Mouse (Mus musculus): ENCODE data around the gene Ahctf1. TPM values are rescaled to one million over a fixed set of nuclear protein-coding genes. Genes with fewer than 3 reads are reported as not detected.

Ahctf1 gene
- polyA plus RNA-seq (2014; fragmentation: Nextera tagmentation; extraction: Ambion mirVana) = 33.1 and 35.1 TPM in 2 replicates

- Histone ChIP-seq H3K27me3 (replicated peaks; ENCODE audit: control insufficient read depth, insufficient read depth, low read length) (no peaks in the 10 kb centered on the region), H3K4me2 (ENCODE audit: low read length) (peak within 1 kb of the TSS; percentile 89), H3K9ac (ENCODE audit: low read length) (peak within 1 kb of the TSS; percentile 94), H3K4me3 (ENCODE audit: low read depth, low read length) (peak within 1 kb of the TSS; percentile 81), H3K27ac (ENCODE audit: low read depth) (peak within 1 kb of the TSS; percentile 99), H3K36me3 (ENCODE audit: control insufficient read depth, insufficient read depth, low read length) (peaks cover 6% of the 10 kb centered on the region), H3K4me1 (replicated peaks; ENCODE audit: control insufficient read depth, insufficient read depth, low read length) (peaks cover 13% of the 10 kb centered on the region), H3K9me3 (ENCODE audit: control insufficient read depth, low read length) (no peaks in the 10 kb centered on the region)
- under 1% methylated on average over 56 of the region's 56 CpGs for WGBS
- ATAC-seq (replicated peaks; ENCODE audit: low FRiP score, low TSS enrichment, low read depth) (peak; percentile 97), DNase-seq (ENCODE audit: low spot score) (peak; percentile 98)
Observed at GRCm38 (mm10) chr1:179803513-179804139, at the start of gene Ahctf1. Ahctf1 (minus strand) TSS chr1:179803680.

- ATAC-seq (replicated peaks; ENCODE audit: low FRiP score, low TSS enrichment, low read depth) = peak; percentile 66
- Histone ChIP-seq H3K27me3 (replicated peaks; ENCODE audit: control insufficient read depth, insufficient read depth, low read length) (no peaks in the 10 kb centered on the region), H3K4me2 (ENCODE audit: low read length) (peak overlapping the region; percentile 76), H3K9me3 (ENCODE audit: control insufficient read depth, low read length) (no peaks in the 10 kb centered on the region), H3K4me1 (replicated peaks; ENCODE audit: control insufficient read depth, insufficient read depth, low read length) (no peaks in the 10 kb centered on the region; the same call in 1 of the 2 replicates), H3K9ac (ENCODE audit: low read length) (peak overlapping the region; percentile 58), H3K4me3 (ENCODE audit: low read depth, low read length) (peak overlapping the region; percentile 41), H3K36me3 (ENCODE audit: control insufficient read depth, insufficient read depth, low read length) (no peaks in the 10 kb centered on the region), H3K27ac (ENCODE audit: low read depth) (peak overlapping the region; percentile 40; the same call in 1 of the 2 replicates)
- DNase-seq (ENCODE audit: low spot score) = peak; percentile 99
- 3% methylated on average over 20 of the region's 20 CpGs for WGBS
Observed at GRCm38 (mm10) chr1:179847759-179848389, 44.4 kb upstream of the Ahctf1 start.

- Histone ChIP-seq H3K4me3 (ENCODE audit: low read depth, low read length) (no peak overlapping the region), H3K9ac (ENCODE audit: low read length) (no peak overlapping the region), H3K4me1 (replicated peaks; ENCODE audit: control insufficient read depth, insufficient read depth, low read length) (no peaks in the 10 kb centered on the region; the same call in 1 of the 2 replicates), H3K4me2 (ENCODE audit: low read length) (peak overlapping the region; percentile 76; the same call in 1 of the 2 replicates), H3K27me3 (replicated peaks; ENCODE audit: control insufficient read depth, insufficient read depth, low read length) (no peaks in the 10 kb centered on the region), H3K9me3 (ENCODE audit: control insufficient read depth, low read length) (no peaks in the 10 kb centered on the region), H3K36me3 (ENCODE audit: control insufficient read depth, insufficient read depth, low read length) (no peaks in the 10 kb centered on the region), H3K27ac (ENCODE audit: low read depth) (no peak overlapping the region)
- ATAC-seq (replicated peaks; ENCODE audit: low FRiP score, low TSS enrichment, low read depth) (no peak), DNase-seq (ENCODE audit: low spot score) (no peak)
- 43% methylated on average over 7 of the region's 7 CpGs for WGBS
Observed at GRCm38 (mm10) chr1:179847173-179847572, 43.7 kb upstream of the Ahctf1 start.

GRCm38 (mm10) chr1:179845832-179846499 lies 42.5 kb upstream of the Ahctf1 start:
- WGBS = 87% methylated on average over 16 of the region's 16 CpGs
- DNase-seq (ENCODE audit: low spot score) (no peak), ATAC-seq (replicated peaks; ENCODE audit: low FRiP score, low TSS enrichment, low read depth) (no peak)
- no peak overlapping the region for H3K4me2 ChIP-seq (ENCODE audit: low read length)
- no peaks in the 10 kb centered on the region; the same call in 1 of the 2 replicates for H3K4me1 ChIP-seq (replicated peaks; ENCODE audit: control insufficient read depth, insufficient read depth, low read length)
- no peak overlapping the region for H3K9ac ChIP-seq (ENCODE audit: low read length)
- no peaks in the 10 kb centered on the region for H3K36me3 ChIP-seq (ENCODE audit: control insufficient read depth, insufficient read depth, low read length)
- H3K27me3 ChIP-seq (replicated peaks; ENCODE audit: control insufficient read depth, insufficient read depth, low read length) = no peaks in the 10 kb centered on the region
- H3K9me3 ChIP-seq (ENCODE audit: control insufficient read depth, low read length) = no peaks in the 10 kb centered on the region
- H3K27ac ChIP-seq (ENCODE audit: low read depth) = no peak overlapping the region
- no peak overlapping the region for H3K4me3 ChIP-seq (ENCODE audit: low read depth, low read length)

DNA sequence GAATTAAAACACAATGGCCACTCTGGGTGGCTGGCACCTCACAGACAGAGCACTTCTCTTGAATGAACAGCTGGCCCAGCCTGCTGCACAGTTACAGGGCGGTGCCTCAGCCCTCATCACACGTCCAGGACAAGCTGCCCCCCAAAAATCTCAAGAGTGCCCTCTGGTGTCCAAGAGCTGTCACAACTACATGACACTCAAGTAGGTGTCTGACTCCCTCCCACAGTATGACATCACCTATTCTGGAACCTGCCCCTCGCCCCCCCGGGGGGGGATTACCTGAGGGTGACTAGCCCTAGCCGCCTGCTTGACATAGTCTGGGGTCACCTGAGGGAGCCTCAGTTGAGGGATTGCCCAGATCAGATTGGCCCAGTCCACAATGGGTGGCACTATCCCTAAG lies 41.4 kb upstream of the Ahctf1 start:
- Histone ChIP-seq H3K4me1 (replicated peaks; ENCODE audit: control insufficient read depth, insufficient read depth, low read length) (no peaks in the 10 kb centered on the region; the same call in 1 of the 2 replicates), H3K9ac (ENCODE audit: low read length) (no peak overlapping the region), H3K9me3 (ENCODE audit: control insufficient read depth, low read length) (no peaks in the 10 kb centered on the region), H3K36me3 (ENCODE audit: control insufficient read depth, insufficient read depth, low read length) (no peaks in the 10 kb centered on the region), H3K4me3 (ENCODE audit: low read depth, low read length) (no peak overlapping the region), H3K27ac (ENCODE audit: low read depth) (no peak overlapping the region), H3K27me3 (replicated peaks; ENCODE audit: control insufficient read depth, insufficient read depth, low read length) (no peaks in the 10 kb centered on the region), H3K4me2 (ENCODE audit: low read length) (no peak overlapping the region)
- DNase-seq (ENCODE audit: low spot score) (peak; percentile 60), ATAC-seq (replicated peaks; ENCODE audit: low FRiP score, low TSS enrichment, low read depth) (peak; percentile 48; the same call in 1 of the 2 replicates)
- 21% methylated on average over 5 of the region's 5 CpGs for WGBS

DNA sequence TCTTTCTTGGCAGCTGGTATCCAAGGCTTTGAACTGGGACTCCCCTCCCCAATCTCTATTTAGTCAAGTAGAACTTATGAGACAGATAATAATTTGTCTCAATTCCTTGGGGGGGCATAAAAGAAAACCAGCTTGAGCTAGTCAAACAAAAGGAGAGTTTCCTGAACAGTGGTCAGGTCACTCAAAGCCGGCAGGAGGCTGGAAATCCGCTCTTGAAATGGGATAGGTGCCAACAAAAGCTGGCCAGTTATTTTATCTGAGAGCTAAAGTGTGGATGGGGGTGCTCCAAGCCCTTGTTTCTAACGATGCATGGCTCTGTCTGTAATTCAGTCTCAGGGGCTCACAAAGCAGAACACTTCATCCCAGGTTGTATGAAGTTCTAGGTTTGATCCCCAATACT lies 40.5 kb upstream of the Ahctf1 start:
- H3K27ac ChIP-seq (ENCODE audit: low read depth) = no peak overlapping the region
- WGBS = 51% methylated on average over 3 of the region's 3 CpGs
- no peak for DNase-seq (ENCODE audit: low spot score)
- H3K4me3 ChIP-seq (ENCODE audit: low read depth, low read length) = no peak overlapping the region
- no peaks in the 10 kb centered on the region for H3K9me3 ChIP-seq (ENCODE audit: control insufficient read depth, low read length)
- H3K9ac ChIP-seq (ENCODE audit: low read length) = no peak overlapping the region
- H3K27me3 ChIP-seq (replicated peaks; ENCODE audit: control insufficient read depth, insufficient read depth, low read length) = no peaks in the 10 kb centered on the region
- no peaks in the 10 kb centered on the region; the same call in 1 of the 2 replicates for H3K4me1 ChIP-seq (replicated peaks; ENCODE audit: control insufficient read depth, insufficient read depth, low read length)
- no peak overlapping the region for H3K4me2 ChIP-seq (ENCODE audit: low read length)
- H3K36me3 ChIP-seq (ENCODE audit: control insufficient read depth, insufficient read depth, low read length) = no peaks in the 10 kb centered on the region
- ATAC-seq (replicated peaks; ENCODE audit: low FRiP score, low TSS enrichment, low read depth) = no peak

- WGBS = 84% methylated on average over 7 of the region's 7 CpGs
- Histone ChIP-seq H3K4me3 (ENCODE audit: low read depth, low read length) (no peak overlapping the region), H3K9ac (ENCODE audit: low read length) (no peak overlapping the region), H3K9me3 (ENCODE audit: control insufficient read depth, low read length) (no peaks in the 10 kb centered on the region), H3K4me2 (ENCODE audit: low read length) (no peak overlapping the region), H3K27ac (ENCODE audit: low read depth) (no peak overlapping the region), H3K36me3 (ENCODE audit: control insufficient read depth, insufficient read depth, low read length) (no peaks in the 10 kb centered on the region), H3K27me3 (replicated peaks; ENCODE audit: control insufficient read depth, insufficient read depth, low read length) (no peaks in the 10 kb centered on the region), H3K4me1 (replicated peaks; ENCODE audit: control insufficient read depth, insufficient read depth, low read length) (no peaks in the 10 kb centered on the region; the same call in 1 of the 2 replicates)
- no peak for ATAC-seq (replicated peaks; ENCODE audit: low FRiP score, low TSS enrichment, low read depth)
- no peak for DNase-seq (ENCODE audit: low spot score)
Observed at GRCm38 (mm10) chr1:179842568-179842967, 39.1 kb upstream of the Ahctf1 start.

- H3K27me3 ChIP-seq (replicated peaks; ENCODE audit: control insufficient read depth, insufficient read depth, low read length) = no peaks in the 10 kb centered on the region
- WGBS = 86% methylated on average over 7 of the region's 7 CpGs
- no peaks in the 10 kb centered on the region for H3K36me3 ChIP-seq (ENCODE audit: control insufficient read depth, insufficient read depth, low read length)
- H3K4me1 ChIP-seq (replicated peaks; ENCODE audit: control insufficient read depth, insufficient read depth, low read length) = no peaks in the 10 kb centered on the region
- H3K4me2 ChIP-seq (ENCODE audit: low read length) = no peak overlapping the region
- H3K27ac ChIP-seq (ENCODE audit: low read depth) = no peak overlapping the region
- H3K4me3 ChIP-seq (ENCODE audit: low read depth, low read length) = no peak overlapping the region
- H3K9ac ChIP-seq (ENCODE audit: low read length) = no peak overlapping the region
- no peak for DNase-seq (ENCODE audit: low spot score)
- ATAC-seq (replicated peaks; ENCODE audit: low FRiP score, low TSS enrichment, low read depth) = no peak
- peaks cover 4% of the 10 kb centered on the region; the same call in 1 of the 2 replicates for H3K9me3 ChIP-seq (ENCODE audit: control insufficient read depth, low read length)
Observed at GRCm38 (mm10) chr1:179836426-179837404, 33.2 kb upstream of the Ahctf1 start.
